Mouse (Mus musculus) thymus, adult 18-20 months (tissue): Measurements from ENCODE around the gene St6galnac3.

ENCODE experiments used
- DNase-seq, 2 experiments: peaks; one replicate each; pipeline ENCODE4 v3.0.0; 2022; ENCODE audit warnings: mixed read lengths in 2 of 2

Gene St6galnac3

DNA sequence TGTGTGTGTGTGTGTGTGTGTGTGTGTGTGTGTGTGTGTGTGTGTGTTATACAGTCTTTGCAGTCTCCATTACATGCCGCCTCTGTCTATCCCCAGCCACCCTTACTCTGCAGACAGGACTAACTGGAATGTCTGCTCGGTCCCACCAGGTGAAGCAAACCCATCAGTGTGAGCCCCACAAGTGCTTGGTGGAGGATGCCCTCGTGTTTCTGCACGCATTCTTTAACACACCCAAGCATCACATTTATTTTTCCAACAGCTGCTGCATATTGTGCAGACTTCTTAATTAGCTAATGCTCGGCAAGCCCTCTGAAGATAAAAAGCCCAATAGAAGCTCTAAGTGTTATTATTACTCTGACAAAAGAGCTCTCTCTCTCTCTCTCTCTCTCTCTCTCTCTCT, 268.7 kb downstream of the St6galnac3 start:
- DNase-seq = no peak

DNA sequence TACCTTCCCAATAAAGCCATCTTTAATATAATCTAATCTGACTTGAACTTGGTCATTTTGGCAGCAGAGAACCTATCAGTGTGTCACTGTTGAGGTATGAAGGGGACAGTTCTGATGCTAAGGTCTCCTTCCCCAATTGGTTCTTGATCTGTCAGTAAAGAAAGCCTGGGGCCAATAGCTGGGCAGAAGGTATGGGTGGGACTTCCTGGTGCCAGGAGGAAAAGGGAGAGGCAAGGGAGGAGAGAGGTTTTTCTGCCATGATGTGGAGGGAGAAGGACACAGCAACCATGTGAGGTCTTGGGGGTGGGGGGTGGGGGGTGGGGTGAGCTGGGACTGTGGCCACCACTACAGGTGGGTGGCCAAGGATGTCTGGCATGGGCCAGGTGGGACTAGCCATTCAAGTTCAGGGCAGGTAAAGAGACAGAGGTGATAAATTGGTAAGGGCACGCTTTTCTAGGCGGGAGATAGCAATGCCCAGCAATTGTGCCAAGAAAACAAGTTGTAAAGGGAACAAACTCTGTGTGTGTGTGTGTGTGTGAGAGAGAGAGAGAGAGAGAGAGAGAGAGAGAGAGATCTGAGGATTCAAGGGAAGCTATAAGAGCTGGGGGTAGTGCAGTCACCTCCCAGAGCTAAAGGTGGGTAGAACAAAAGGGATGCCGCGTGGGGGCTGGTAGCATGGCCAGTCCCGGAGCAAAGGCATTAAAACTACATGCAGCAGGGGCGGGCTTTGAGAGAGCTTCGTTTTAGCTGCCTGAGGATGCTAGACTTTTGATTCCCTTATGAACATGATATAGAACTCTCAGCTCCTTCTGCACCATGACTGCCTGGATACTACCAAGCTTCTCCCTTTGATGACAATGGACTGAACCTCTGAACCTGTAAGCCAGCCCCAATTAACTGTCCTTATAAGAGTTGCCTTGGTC, 271.6 kb downstream of the St6galnac3 start:
- DNase-seq = no peak

DNA sequence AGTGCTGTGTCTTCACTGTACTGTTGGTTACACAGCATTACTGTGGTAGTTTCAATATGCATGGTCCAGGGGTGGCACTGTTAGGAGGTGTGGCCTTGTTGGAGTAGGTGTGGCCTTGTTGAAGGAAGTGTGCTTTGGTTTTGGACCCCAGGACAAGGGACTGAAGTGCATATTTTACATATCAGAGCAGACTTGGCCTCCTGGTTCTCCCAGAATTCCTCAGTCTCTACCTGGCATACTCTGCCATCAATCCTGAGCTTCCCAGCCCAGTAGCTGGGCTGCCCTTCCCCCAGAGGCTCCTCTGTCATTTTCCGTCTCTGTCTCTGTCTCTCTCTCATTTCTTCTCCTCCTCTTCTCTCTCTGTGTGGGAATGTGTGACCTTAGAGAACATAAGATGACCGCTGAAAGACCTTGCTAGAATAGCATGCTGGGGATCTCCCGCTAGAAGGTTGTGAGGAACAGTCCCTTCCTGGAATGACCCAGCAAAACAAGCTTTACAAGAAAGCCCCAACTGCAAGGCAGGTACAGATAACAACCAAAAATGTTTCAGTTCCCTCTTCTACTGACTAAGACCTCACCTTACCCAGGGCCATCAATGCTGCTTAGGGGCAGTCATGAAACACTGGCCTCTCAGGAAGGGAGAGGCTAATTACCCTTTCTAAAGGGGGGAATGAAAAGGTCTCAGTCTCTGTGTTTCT, 272.5 kb downstream of the St6galnac3 start:
- no peak for DNase-seq

DNA sequence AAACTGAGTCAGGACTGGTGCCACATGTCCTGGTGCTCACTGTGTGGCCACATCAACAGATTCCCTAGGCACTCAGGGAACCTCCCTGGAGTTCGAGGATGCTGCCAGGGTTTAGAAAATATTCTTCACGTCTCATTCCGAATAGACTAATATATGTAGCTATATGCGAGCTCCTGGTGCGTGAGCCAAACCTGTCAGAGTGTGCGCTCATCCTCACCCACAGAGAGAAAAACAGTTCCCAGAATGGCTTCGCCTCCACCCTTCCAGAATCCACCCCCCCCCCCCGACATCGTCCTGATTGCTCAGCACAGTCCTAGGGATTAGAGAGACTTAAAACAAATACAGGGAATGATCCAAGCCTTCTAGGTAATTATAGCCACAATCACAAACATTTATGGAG, 283.6 kb downstream of the St6galnac3 start:
- DNase-seq = no peak

DNA sequence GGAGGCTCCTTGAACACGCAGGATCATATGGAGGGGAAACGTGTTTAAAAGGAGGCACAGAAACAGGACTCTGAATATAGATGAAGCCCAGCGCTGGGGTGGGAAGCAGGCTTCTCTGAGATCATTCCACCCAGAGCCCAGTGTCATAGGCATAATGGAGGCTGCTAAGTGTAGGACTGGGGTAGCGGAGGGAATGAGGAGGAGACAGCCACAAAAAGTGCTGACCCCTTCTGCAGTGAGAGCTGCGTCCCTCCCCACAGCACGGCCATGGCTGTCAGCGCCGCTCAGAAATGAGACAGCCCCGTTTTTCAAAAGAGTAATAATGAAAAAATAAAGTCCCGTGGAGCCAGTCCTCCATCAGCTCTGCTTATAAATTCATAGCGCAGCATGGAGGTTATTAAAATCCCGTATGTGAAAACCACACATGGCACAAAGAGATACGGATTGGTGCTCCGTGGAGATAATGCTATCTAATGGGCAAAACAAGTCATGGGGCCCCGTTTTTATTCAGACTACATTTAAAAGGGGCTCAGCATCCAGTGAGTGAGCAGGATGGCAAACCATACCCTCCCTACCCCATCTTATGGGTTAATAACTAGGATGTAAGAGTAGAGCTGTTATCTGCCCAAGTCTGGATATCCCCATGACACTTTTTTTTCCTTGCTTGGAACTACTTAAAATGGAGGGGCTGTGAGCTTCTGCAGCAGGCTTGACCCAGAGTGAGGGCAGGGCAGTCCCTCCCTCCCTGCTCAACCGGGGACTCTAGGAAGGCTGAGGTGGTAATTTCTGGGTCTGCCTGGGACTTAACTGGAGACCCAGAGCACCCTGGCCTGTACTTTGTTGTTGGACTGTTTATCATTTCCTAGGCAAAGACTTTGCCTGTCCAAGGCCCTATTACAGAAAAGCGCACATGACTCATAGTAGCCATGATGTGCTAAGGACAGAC, 288.6 kb downstream of the St6galnac3 start:
- no peak for DNase-seq

DNA sequence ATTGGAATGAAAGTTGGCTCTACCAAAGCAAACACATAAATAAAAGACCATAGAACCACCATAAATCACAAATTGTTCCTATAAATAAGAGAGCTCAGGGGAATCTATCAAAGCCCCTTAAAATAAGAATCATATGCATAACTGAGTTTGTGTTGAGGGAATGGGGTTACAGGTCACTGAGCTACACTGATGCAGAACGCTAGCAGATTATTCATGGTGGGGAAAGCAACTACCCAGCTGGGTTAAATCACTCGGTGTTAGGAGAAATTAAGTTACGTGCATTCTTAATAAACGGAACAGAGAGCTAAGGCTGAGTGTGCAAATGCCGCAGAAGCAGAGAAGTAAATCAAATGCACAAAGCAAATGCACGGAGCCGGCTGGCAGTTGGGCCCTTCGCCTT, 292.0 kb downstream of the St6galnac3 start:
- DNase-seq = no peak

DNA sequence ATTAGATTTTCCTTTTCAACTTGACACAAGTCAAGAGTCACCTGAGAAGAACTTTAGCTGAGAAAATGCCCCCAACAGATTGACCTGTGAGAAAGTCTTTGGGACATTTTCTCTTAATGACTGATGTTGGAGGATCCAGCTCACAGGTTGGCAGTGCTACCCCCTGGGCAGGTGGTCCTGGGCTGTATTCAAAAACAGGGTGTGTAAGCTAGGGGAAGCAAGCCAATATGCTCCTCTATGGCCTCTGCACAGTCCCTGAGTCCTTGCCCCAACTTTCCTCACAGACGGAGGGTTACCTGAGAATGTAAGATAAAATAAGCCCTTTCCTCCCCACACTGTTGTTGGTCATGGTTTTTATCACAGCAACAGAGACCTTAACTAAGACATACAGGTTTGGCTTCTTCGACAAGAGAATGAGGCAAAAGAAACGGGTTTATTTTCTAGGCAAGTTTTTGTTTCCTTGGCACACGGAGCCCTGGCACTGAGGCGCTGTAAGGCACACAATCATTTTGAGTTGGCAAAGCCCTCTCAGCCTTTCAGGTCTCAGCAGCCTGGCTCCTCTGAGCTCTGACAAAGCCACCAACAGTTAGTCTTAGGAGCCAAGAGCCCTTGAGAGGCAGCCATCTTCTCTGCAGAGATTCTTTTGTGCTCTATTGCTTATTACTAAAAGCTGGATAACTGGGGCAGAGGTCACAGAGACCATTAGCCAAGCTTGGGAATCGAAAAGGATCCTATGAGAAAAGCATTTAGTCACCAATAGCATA, 292.7 kb downstream of the St6galnac3 start:
- no peak for DNase-seq

DNA sequence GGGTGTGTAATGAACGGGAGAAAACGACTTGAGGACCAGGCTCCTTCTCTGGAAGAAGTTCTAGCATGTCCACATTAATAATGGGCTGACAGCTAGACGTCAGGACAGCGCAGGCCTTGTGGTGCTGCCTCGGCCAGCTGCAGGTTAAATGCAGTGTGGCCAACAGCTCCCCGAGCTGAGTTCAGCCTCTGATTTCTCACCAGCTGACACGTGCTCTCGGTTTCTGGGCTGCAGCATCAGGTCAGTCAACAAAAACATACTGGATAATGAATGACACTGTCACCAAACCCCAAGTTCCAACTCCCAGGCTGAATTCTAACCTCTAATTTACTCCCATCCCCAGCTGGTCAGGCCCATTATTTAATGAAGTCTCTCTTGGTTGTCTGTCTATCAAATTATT, 295.1 kb downstream of the St6galnac3 start:
- DNase-seq = no peak

DNA sequence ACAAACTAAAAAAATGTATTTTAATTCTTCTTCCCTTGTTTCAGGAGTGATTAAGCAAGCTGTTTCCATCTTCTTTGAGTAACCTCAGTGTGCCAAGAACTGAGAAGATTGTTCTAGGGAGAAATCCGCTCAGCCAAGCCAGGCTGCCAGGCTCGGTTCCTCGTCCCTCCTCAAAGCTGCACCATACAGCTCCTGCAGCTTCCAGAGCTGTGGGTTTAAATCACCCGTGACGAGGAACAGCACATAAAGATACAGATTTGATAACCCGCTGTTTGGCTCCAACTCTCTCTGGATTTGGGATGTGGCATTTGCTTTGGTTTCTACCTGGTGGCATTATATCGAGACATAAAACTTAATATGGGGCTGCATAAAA, 303.1 kb downstream of the St6galnac3 start:
- no peak for DNase-seq

DNA sequence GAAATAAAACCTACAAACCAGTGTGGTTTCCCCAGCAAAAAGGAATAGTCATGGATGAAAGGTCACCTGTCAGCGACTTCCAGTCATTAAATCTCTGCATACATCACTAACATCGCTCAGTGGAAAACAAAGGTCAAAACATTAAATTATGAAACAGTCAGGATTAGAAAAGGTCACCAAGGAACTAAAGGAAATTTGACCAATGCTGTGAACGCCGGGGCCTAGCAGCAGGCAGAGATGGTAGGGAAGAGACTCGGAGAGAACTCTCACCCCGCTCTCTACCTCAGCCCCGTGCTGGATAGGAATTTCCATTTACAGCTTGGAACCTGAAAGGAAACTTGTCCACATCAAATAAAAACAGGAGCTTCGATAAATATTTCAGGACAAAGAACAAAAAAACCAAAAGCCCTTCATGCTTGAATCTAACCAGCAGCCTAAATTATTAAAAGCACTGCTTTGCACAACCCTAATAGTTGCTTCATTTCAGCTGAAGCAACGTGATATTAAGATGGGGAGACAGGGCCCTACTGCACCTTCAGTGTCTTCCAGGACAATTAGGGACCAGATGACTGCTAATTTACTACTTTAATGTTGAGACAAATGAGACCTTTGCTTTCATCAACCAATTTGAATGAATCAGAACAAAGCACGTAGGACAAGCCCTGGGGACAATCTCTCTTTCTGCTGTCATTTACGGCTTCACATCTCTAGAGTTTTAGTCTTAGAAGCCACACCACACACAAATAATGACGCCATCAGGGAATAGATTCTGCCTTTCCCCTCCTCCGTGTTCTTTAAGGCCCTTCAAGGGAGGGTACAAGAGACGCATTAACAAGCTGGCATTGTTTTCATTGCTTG, 303.7 kb downstream of the St6galnac3 start:
- DNase-seq = no peak

DNA sequence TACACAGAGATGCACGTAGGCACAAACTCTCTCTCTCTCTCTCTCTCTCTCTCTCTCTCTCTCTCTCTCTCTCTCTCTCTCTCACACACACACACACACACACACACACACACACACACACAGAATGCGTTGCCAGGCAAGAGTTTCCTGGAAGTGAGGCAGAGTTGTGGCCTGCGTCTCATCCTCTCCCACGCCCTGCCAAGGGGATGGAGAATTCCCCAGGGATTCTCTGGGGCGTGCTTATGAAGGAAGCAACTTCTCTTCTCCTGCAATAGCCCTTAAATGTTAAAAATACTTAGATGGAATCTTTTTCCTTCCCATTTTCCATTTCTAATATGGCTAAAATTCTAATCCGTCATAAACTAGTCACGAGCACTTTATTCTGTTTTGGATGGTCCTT, 305.6 kb downstream of the St6galnac3 start:
- DNase-seq = no peak

DNA sequence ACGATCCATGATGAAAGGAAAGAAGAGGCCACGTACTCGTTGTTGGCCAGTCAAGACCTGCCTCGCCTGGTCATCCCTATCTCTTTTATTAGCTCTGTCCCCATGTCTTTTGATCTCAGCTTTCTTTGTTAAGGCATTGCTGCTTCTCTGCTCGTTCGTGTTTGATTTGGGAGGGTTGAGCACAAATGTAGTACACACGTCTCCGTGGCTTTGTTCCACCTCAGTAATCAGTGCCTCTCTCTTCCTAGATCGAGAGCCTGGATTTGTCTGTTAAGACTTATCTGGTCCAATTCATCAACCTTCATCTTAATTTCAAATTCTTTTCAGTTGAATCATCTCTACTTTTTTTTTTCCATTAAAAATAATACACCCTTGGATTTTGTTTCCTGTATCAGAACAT, 308.0 kb downstream of the St6galnac3 start:
- DNase-seq = no peak

DNA sequence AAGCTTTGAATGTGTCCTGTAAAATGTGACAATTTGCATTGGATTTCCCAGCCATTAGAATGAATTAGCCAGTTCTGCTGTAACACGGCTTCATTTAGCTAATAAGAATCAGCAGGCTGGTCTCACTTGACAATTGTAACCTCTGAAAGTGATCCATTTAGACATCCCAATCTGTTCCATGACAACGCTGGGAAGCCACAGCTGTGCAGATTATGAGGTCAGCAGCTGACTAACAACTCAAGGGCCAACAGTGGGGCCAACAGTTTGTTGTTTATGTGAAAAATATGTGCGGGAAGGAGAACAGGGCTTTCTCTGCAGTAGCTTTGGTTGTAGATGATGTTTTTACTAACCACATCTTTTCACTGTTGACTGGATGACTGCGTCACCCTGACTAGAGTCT, 308.6 kb downstream of the St6galnac3 start:
- no peak for DNase-seq

DNA sequence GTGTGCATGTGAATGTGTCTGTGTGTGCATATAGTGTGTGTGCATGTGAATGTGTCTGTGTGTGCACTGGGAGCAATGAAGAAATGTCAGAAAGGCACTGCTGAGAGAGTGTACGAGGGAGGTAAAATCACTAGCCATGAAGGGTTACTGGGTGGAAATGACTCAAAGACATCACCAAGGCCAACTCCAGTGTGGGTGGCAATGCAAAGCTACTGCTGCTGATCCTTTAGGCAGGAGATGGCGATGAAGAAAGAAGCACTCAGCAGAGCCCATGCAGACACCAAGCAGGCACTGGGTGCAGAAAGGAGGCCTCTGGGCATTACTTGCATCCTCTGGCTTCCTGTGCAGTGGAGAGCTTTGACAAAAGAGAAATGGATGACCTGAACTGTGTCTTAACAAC, 310.8 kb downstream of the St6galnac3 start:
- DNase-seq = no peak

DNA sequence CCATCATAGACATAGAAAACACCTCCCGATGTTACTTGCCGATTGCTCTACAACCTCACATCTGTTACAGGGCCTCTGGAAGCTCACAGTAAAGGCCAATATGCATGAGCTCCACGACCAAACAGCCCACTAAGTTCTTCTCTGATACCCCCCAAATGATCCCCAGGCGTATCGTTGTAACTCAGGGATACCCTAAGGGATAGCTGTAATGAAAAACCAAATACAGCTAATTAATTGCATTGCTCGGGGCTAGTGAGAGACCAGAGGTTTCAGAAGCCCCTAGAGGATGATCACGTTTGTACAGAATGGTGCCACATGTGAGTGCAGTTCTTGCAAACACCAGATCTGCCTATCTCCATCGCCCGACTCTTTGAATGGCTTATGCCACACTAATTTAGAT, 315.7 kb downstream of the St6galnac3 start:
- DNase-seq = no peak

DNA sequence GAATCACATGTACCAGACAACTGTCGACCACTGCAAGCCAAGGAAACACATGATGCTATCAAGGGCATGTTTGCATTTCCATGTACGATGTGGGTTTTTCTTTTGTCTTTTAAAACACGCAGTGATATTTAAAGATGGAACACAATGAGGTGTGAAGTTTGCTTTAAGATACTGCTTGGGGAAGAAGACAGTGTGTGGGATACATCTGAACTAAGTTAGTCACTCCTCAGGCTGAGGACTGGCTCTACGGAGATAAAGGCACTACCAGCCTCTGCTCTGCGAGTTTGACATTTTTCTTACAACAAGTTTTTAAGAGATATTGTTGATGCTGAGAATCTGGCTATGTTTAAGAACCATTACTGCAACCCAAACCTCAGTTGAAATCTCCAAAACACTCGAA, 316.6 kb downstream of the St6galnac3 start:
- DNase-seq = no peak

DNA sequence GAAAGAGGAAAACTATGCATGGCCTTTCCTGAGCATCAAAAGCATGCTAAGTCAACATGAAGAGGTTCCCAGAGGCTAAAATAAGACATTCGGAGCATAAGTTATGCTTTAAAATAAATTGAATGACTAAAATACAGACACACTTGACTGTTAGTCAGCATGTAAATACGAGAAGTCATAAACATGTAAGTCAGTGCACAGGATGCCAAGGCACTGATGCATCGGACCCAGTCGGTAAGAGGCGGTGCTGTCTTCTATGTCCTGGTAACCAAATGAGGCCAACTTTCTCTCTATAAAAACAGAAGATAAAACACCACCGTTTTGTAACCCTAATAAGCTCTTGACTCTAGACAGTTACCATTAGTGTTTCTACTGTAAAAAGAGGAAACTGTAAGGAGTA, 317.3 kb downstream of the St6galnac3 start:
- DNase-seq = no peak

DNA sequence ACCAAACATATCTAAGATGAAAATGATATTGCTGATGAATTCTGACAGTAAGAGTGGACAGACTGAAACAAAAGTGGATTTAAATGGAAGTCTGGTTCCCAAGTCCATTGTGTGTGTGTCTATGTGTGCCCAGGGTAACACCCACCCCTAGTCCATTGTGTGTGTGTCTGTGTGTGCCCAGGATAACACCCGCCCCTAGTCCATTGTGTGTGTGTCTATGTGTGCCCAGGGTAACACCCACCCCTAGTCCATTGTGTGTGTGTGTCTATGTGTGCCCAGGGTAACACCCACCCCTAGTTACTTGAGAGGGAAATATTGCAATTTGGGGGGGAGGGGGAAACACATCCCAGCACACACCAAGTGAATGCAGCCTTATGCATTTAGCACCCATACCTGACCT, 318.1 kb downstream of the St6galnac3 start:
- no peak for DNase-seq

DNA sequence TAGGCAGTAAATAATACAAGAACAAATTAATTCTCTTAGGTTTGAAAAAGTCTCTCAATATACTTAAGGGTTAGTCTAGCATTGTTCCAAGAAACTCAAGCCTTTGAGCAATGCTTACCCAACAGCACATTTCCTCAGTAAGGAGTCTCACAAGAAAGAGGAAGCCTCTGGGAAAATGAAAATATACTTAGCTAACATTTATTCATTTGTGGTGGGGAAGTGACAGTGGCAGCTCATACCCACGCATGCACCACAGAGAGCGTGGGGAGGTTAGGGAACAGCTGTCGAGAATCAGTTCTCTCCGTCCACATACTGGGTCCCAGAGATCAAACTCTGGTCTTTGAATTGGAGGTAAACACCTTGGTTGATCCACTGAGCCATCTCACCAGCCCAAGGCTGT, 318.8 kb downstream of the St6galnac3 start:
- no peak for DNase-seq

DNA sequence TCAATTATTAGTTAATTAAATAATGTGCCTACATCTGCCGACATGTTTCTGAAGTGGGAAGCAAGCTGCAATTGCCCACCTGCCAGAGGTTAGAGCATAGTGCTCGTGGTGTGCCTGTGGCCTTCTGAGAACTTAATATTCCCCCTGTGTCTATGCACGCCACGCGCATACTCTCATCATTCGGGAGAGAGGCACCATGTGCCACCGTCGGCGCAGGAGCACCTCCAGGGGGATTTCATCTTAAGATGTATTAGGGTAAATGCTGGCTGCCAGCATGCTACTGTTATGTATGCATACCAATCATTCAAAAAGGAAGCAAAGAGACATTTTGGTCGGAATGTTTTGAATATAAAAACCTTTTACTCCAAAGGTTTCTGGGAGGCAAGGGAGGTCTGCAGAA, 319.3 kb downstream of the St6galnac3 start:
- DNase-seq = no peak

DNA sequence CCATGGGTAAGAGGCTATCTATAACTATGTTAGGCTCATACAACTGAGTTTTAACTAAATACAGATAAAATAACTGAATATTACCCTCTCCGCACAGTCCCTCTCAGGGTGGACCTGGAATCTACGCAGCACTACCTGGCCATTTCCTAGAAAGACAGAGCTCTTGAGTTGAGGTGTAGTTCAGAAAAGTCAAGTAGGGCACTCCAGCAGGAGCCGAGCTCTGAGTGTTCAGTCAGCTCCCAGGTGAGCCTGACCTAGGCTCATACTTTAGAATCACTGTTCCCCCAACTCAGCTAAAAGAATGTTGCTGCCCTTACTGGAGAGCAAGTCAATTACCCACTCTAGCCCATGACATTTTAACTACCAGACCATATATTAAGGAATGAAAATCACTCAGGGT, 324.7 kb downstream of the St6galnac3 start:
- no peak for DNase-seq
